ENCODE assay signal across 14 mouse cellular contexts in the genomic region with DNA sequence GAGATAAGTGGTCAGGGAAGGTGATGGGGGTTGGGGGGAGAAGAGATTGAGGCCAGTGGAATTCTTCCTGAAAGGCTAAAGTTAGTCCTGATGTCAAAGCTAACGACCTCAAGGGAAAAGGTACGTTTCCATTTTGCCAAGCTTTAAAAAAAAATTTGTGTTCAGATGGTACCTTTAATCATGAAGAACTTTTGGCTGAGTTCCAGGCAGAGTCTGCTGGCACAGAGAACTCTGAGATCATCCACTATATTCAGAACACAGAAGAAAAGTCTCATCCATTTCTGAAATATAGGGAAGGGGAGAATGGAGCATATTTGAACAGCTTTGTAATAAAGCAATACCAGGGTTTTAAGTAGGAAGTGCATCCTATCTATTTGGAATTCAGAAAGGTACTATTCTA. TPM values are rescaled to one million over a fixed set of nuclear protein-coding genes. Genes with fewer than 3 reads are reported as not detected.
DNase-seq lines count a peak whose midpoint lies in the region; ATAC-seq lines count a peak whose summit lies in the region.
"Had no signal": no experiment of that assay in that cellular context is flagged by ENCODE, and none has a peak within 500 bp of the region (broad histone marks: within the 10 kb centered on the region; RNA-seq: fewer than 3 reads in every experiment).

No protein-coding gene starts in this region.

- 51% methylated on average over 2 of the region's 2 CpGs for WGBS in kidney, embryonic 15.5 days

- H3K4me1 ChIP-seq in kidney, embryonic 15.5 days: peaks cover 11% of the 10 kb centered on the region

- ATAC-seq in kidney, embryonic 15.5 days (replicated peaks; ENCODE audit: low FRiP score): no peak
- ATAC-seq in megakaryocyte progenitor cell, adult 5-6 weeks (replicated peaks; ENCODE audit: poor library complexity): no peak

- no peak overlapping the region for H3K4me3 ChIP-seq in kidney, embryonic 15.5 days (replicated peaks)
- H3K4me3 ChIP-seq: midbrain, embryonic 10.5 days had no signal

- no peaks in the 10 kb centered on the region for H3K36me3 ChIP-seq in kidney, embryonic 15.5 days
- H3K36me3 ChIP-seq: midbrain, embryonic 10.5 days had no signal

- H3K9ac ChIP-seq in kidney, embryonic 15.5 days: no peak overlapping the region

- DNase-seq in adrenal gland, adult (ENCODE audit: inconsistent age in 2 of 2, low spot score in 1 of 2): peak; percentile 61 to 82
- DNase-seq in adrenal gland, postnatal 4 days (ENCODE audit: low spot score in 2 of 2): no peak
- peak; percentile 17 for DNase-seq in kidney, postnatal 14 days
- peak; percentile 47 for DNase-seq in 3T3-L1 (ENCODE audit: low read depth, low spot score)
- peak; percentile 71 to 72 for DNase-seq in cerebellum, adult 18-20 months
- DNase-seq in urinary bladder, postnatal 10 days (ENCODE audit: low spot score): no peak
- DNase-seq: gastrocnemius, postnatal 10 days had no signal

- H3K9me3 ChIP-seq in kidney, embryonic 15.5 days (replicated peaks): no peaks in the 10 kb centered on the region
- H3K9me3 ChIP-seq: midbrain, embryonic 10.5 days had no signal

- H3K4me2 ChIP-seq in kidney, embryonic 15.5 days: no peak overlapping the region

- H3K27ac ChIP-seq in kidney, embryonic 15.5 days: no peak overlapping the region
- H3K27ac ChIP-seq: midbrain, embryonic 10.5 days had no signal

- H3K27me3 ChIP-seq in kidney, embryonic 15.5 days: no peaks in the 10 kb centered on the region

RNA-seq across cellular contexts. Expression of a gene that starts 4.4 kb away (rescaled TPM):
- total RNA-seq in adrenal gland, postnatal 4 days (2021): 10 to 100 TPM; 16.7 to 19.7 TPM
- polyA plus RNA-seq in kidney, embryonic 15.5 days (2015; fragmentation: Nextera tagmentation; extraction: Ambion mirVana): 21.3 and 21.6 TPM in 2 replicates
- total RNA-seq in megakaryocyte progenitor cell, adult 5-6 weeks (2015): 0.07 TPM in 2 replicates
- total RNA-seq in megakaryocyte progenitor cell, adult 5-6 weeks (2017): 0.29 and 1.1 TPM in 2 replicates

RNA-seq across cellular contexts. Expression of a gene that starts 43.9 kb away (rescaled TPM):
- total RNA-seq in adrenal gland, postnatal 4 days (2021): not detected
- not detected in 2 replicates for polyA plus RNA-seq in kidney, embryonic 15.5 days (2015; fragmentation: Nextera tagmentation; extraction: Ambion mirVana)
- 0.12 TPM in 1 of 2 replicates, not detected in the other for total RNA-seq in megakaryocyte progenitor cell, adult 5-6 weeks (2015)
- not detected in 2 replicates for total RNA-seq in megakaryocyte progenitor cell, adult 5-6 weeks (2017)
- total RNA-seq: gastrocnemius, postnatal 10 days had no signal
- polyA plus RNA-seq: intestine, embryonic 14.5 days; liver, embryonic 16.5 days; midbrain, embryonic 10.5 days; spleen, adult 2 months had no signal

RNA-seq across cellular contexts. Expression of a gene that starts 43.9 kb away (rescaled TPM):
- total RNA-seq in adrenal gland, postnatal 4 days (2021): not detected
- not detected in 2 replicates for polyA plus RNA-seq in kidney, embryonic 15.5 days (2015; fragmentation: Nextera tagmentation; extraction: Ambion mirVana)
- total RNA-seq in megakaryocyte progenitor cell, adult 5-6 weeks (2015): not detected in 2 replicates
- not detected in 2 replicates for total RNA-seq in megakaryocyte progenitor cell, adult 5-6 weeks (2017)
- total RNA-seq: gastrocnemius, postnatal 10 days; layer of hippocampus, postnatal 25 days had no signal
- polyA plus RNA-seq: intestine, embryonic 14.5 days; liver, embryonic 16.5 days; midbrain, embryonic 10.5 days; spleen, adult 2 months had no signal

RNA-seq across cellular contexts. Expression of a gene that starts 49.6 kb away (rescaled TPM):
- total RNA-seq in adrenal gland, postnatal 4 days (2021): 1 to 10 TPM in 1 of 2 experiments, under 1 TPM in 1; 0.17 to 1.6 TPM
- 2.1 and 6.4 TPM in 2 replicates for polyA plus RNA-seq in kidney, embryonic 15.5 days (2015; fragmentation: Nextera tagmentation; extraction: Ambion mirVana)
- not detected in 2 replicates for total RNA-seq in megakaryocyte progenitor cell, adult 5-6 weeks (2015)
- total RNA-seq in megakaryocyte progenitor cell, adult 5-6 weeks (2017): 0.07 TPM in 1 of 2 replicates, not detected in the other
- total RNA-seq: gastrocnemius, postnatal 10 days; layer of hippocampus, postnatal 25 days had no signal
- polyA plus RNA-seq: midbrain, embryonic 10.5 days; spleen, adult 2 months had no signal

Comparison
In these comparisons a context has a peak if more than half of its experiments do, and no peak if none do; other contexts are left out.
1. DNase-seq: peak in adrenal gland, adult (2 of 2), kidney, postnatal 14 days (single experiment), 3T3-L1 (single experiment) and cerebellum, adult 18-20 months (2 of 2); none in adrenal gland, postnatal 4 days (0 of 2) and urinary bladder, postnatal 10 days (single experiment).
2. RNA of a gene that starts 4.4 kb away (total RNA-seq): 16.7 to 19.7 TPM in adrenal gland, postnatal 4 days; 0.07 to 1.1 TPM in megakaryocyte progenitor cell, adult 5-6 weeks; every median in the first group is over 4 times any median in the second.